Mouse (Mus musculus) CD8-positive naive resting alpha-beta T cell, adult 57 days (primary cell): ENCODE data around the gene Gm3727. TPM values are rescaled to one million over a fixed set of nuclear protein-coding genes. Genes with fewer than 3 reads are reported as not detected.

Experiments
- total RNA-seq: library from RNA; stranded (reverse); gene quantifications from one replicate; pipeline ENCODE4 v1.2.4, GENCODE M21; 2023

The Gm3727 gene
- not detected for total RNA-seq

GRCm38 (mm10) chr14:7264614-7265013, at the start of gene Gm3727:
Gene Gm3727 (minus strand): TSS chr14:7264714.

Other genes starting within 250 kb of the Gm3727 start
- not detected for gene Gm10406, start 237.3 kb downstream of the Gm3727 start, total RNA-seq
- gene Gm3685, start 219.7 kb downstream of the Gm3727 start, total RNA-seq, result not detected
- gene Gm3696, start 164.1 kb downstream of the Gm3727 start, total RNA-seq, result not detected
- not detected for gene Gm6676, start 139.3 kb downstream of the Gm3727 start, total RNA-seq
- not detected for gene Gm3512, start 90.2 kb downstream of the Gm3727 start, total RNA-seq
- gene Gm16434, start 70.2 kb downstream of the Gm3727 start, total RNA-seq, result not detected
- 0.37 TPM for gene Gm3739, start 50.3 kb upstream of the Gm3727 start, total RNA-seq
- not detected for gene Gm5797, start 67.7 kb upstream of the Gm3727 start, total RNA-seq
- gene Gm8374, start 100.4 kb upstream of the Gm3727 start, total RNA-seq, result not detected
- not detected for gene Gm3755, start 186.2 kb upstream of the Gm3727 start, total RNA-seq
- gene Gm3752, start 219.0 kb upstream of the Gm3727 start, total RNA-seq, result not detected